Mouse (Mus musculus): Measurements from ENCODE around the gene Tbc1d16. TPM values are rescaled to one million over a fixed set of nuclear protein-coding genes. Genes with fewer than 3 reads are reported as not detected.

Gene Tbc1d16
- polyA plus RNA-seq, 1 experiment from 2014 or later: 15.0 TPM

- no peak for ATAC-seq (replicated peaks; ENCODE audit: low FRiP score)
- H3K36me3 ChIP-seq: no peaks in the 10 kb centered on the region
- H3K4me2 ChIP-seq: no peak overlapping the region
- H3K4me3 ChIP-seq (replicated peaks): no peak overlapping the region
- WGBS: 79% methylated on average over 12 of the region's 12 CpGs
- H3K27me3 ChIP-seq: no peaks in the 10 kb centered on the region
- H3K9ac ChIP-seq: no peak overlapping the region
- H3K4me1 ChIP-seq: peaks cover 36% of the 10 kb centered on the region
- no peaks in the 10 kb centered on the region for H3K9me3 ChIP-seq (replicated peaks)
- H3K27ac ChIP-seq: no peak overlapping the region
Observed at GRCm38 (mm10) chr11:119181861-119182395, 46.4 kb downstream of the Tbc1d16 start.

GRCm38 (mm10) chr11:119180824-119181582 lies 47.3 kb downstream of the Tbc1d16 start:
- WGBS: 78% methylated on average over 14 of the region's 14 CpGs
- Histone ChIP-seq H3K9ac (no peak overlapping the region), H3K4me3 (replicated peaks) (no peak overlapping the region), H3K9me3 (replicated peaks) (no peaks in the 10 kb centered on the region), H3K27me3 (no peaks in the 10 kb centered on the region), H3K4me1 (peaks cover 39% of the 10 kb centered on the region), H3K27ac (no peak overlapping the region), H3K4me2 (no peak overlapping the region), H3K36me3 (no peaks in the 10 kb centered on the region)
- no peak for ATAC-seq (replicated peaks; ENCODE audit: low FRiP score)

GRCm38 (mm10) chr11:119178317-119178716 lies 50.0 kb downstream of the Tbc1d16 start:
- Histone ChIP-seq H3K4me2 (no peak overlapping the region), H3K27me3 (no peaks in the 10 kb centered on the region), H3K9me3 (replicated peaks) (no peaks in the 10 kb centered on the region), H3K9ac (no peak overlapping the region), H3K27ac (no peak overlapping the region), H3K36me3 (no peaks in the 10 kb centered on the region), H3K4me1 (peaks cover 44% of the 10 kb centered on the region), H3K4me3 (replicated peaks) (no peak overlapping the region)
- 59% methylated on average over 8 of the region's 8 CpGs for WGBS
- ATAC-seq (replicated peaks; ENCODE audit: low FRiP score): no peak

- no peak overlapping the region for H3K9ac ChIP-seq
- 13% methylated on average over 27 of the region's 27 CpGs for WGBS
- peak; percentile 89 for ATAC-seq (replicated peaks; ENCODE audit: low FRiP score)
- peak overlapping the region; percentile 54 for H3K4me2 ChIP-seq
- H3K27me3 ChIP-seq: no peaks in the 10 kb centered on the region
- H3K4me1 ChIP-seq: peaks cover 41% of the 10 kb centered on the region
- H3K36me3 ChIP-seq: no peaks in the 10 kb centered on the region
- no peaks in the 10 kb centered on the region for H3K9me3 ChIP-seq (replicated peaks)
- H3K27ac ChIP-seq: peak overlapping the region; percentile 87
- peak overlapping the region; percentile 16 for H3K4me3 ChIP-seq (replicated peaks)
Observed at GRCm38 (mm10) chr11:119176389-119177179, 51.7 kb downstream of the Tbc1d16 start.

- H3K4me3 ChIP-seq (replicated peaks): no peak overlapping the region
- no peak overlapping the region for H3K27ac ChIP-seq
- ATAC-seq (replicated peaks; ENCODE audit: low FRiP score): no peak
- no peaks in the 10 kb centered on the region; the same call in 1 of the 2 replicates for H3K36me3 ChIP-seq
- no peak overlapping the region for H3K4me2 ChIP-seq
- H3K4me1 ChIP-seq: peaks cover 15% of the 10 kb centered on the region
- WGBS: 88% methylated on average over 7 of the region's 7 CpGs
- H3K9ac ChIP-seq: no peak overlapping the region
- no peaks in the 10 kb centered on the region for H3K9me3 ChIP-seq (replicated peaks)
- H3K27me3 ChIP-seq: no peaks in the 10 kb centered on the region
Observed at GRCm38 (mm10) chr11:119171588-119171987, 56.7 kb downstream of the Tbc1d16 start.

GRCm38 (mm10) chr11:119168851-119169250 lies 59.4 kb downstream of the Tbc1d16 start:
- WGBS: 78% methylated on average over 1 of the region's 1 CpGs
- H3K27ac ChIP-seq: no peak overlapping the region
- no peaks in the 10 kb centered on the region for H3K27me3 ChIP-seq
- peaks cover 20% of the 10 kb centered on the region; the same call in 1 of the 2 replicates for H3K4me1 ChIP-seq
- no peaks in the 10 kb centered on the region for H3K9me3 ChIP-seq (replicated peaks)
- H3K36me3 ChIP-seq: no peaks in the 10 kb centered on the region; the same call in 1 of the 2 replicates
- no peak for ATAC-seq (replicated peaks; ENCODE audit: low FRiP score)
- no peak overlapping the region for H3K9ac ChIP-seq
- H3K4me3 ChIP-seq (replicated peaks): no peak overlapping the region
- H3K4me2 ChIP-seq: no peak overlapping the region

- Histone ChIP-seq H3K4me1 (peaks cover 31% of the 10 kb centered on the region), H3K36me3 (no peaks in the 10 kb centered on the region; the same call in 1 of the 2 replicates), H3K4me3 (replicated peaks) (no peak overlapping the region), H3K9me3 (replicated peaks) (no peaks in the 10 kb centered on the region), H3K9ac (no peak overlapping the region), H3K27me3 (no peaks in the 10 kb centered on the region), H3K27ac (no peak overlapping the region), H3K4me2 (no peak overlapping the region)
- 68% methylated on average over 10 of the region's 10 CpGs for WGBS
- no peak for ATAC-seq (replicated peaks; ENCODE audit: low FRiP score)
Observed at GRCm38 (mm10) chr11:119165995-119166394, 62.3 kb downstream of the Tbc1d16 start.

GRCm38 (mm10) chr11:119164375-119164774 lies 63.9 kb downstream of the Tbc1d16 start:
- Histone ChIP-seq H3K4me1 (peaks cover 45% of the 10 kb centered on the region), H3K4me2 (no peak overlapping the region), H3K27ac (no peak overlapping the region), H3K4me3 (replicated peaks) (no peak overlapping the region), H3K9me3 (replicated peaks) (no peaks in the 10 kb centered on the region), H3K27me3 (no peaks in the 10 kb centered on the region), H3K9ac (no peak overlapping the region), H3K36me3 (no peaks in the 10 kb centered on the region)
- ATAC-seq (replicated peaks; ENCODE audit: low FRiP score): no peak
- WGBS: 92% methylated on average over 7 of the region's 7 CpGs

GRCm38 (mm10) chr11:119163734-119163992 lies 64.6 kb downstream of the Tbc1d16 start:
- Histone ChIP-seq H3K36me3 (no peaks in the 10 kb centered on the region), H3K4me1 (peaks cover 52% of the 10 kb centered on the region), H3K27me3 (no peaks in the 10 kb centered on the region), H3K9me3 (replicated peaks) (no peaks in the 10 kb centered on the region), H3K4me2 (no peak overlapping the region), H3K9ac (no peak overlapping the region), H3K27ac (peak overlapping the region; percentile 24; the same call in 1 of the 2 replicates), H3K4me3 (replicated peaks) (no peak overlapping the region)
- whole genome bisulfite sequencing: 93% methylated on average over 7 of the region's 7 CpGs
- ATAC-seq (replicated peaks; ENCODE audit: low FRiP score): no peak

GRCm38 (mm10) chr11:119162959-119163733 lies 65.2 kb downstream of the Tbc1d16 start:
- ATAC-seq (replicated peaks; ENCODE audit: low FRiP score): no peak
- H3K9me3 ChIP-seq (replicated peaks): no peaks in the 10 kb centered on the region
- no peak overlapping the region for H3K9ac ChIP-seq
- no peak overlapping the region for H3K4me3 ChIP-seq (replicated peaks)
- peak overlapping the region; percentile 24 for H3K27ac ChIP-seq
- no peaks in the 10 kb centered on the region for H3K36me3 ChIP-seq
- peaks cover 58% of the 10 kb centered on the region for H3K4me1 ChIP-seq
- H3K4me2 ChIP-seq: 0 out of 2 replicates have a peak overlapping the region, but pooled peaks have one; percentile 25
- WGBS: 60% methylated on average over 22 of the region's 22 CpGs
- no peaks in the 10 kb centered on the region; the same call in 1 of the 2 replicates for H3K27me3 ChIP-seq

- WGBS: 92% methylated on average over 2 of the region's 2 CpGs
- H3K36me3 ChIP-seq: no peaks in the 10 kb centered on the region
- no peak for ATAC-seq (replicated peaks; ENCODE audit: low FRiP score)
Observed at GRCm38 (mm10) chr11:119161665-119162064, 66.6 kb downstream of the Tbc1d16 start.

More at GRCm38 (mm10) chr11:119161665-119162064, 66.6 kb downstream of the Tbc1d16 start:
- Histone ChIP-seq H3K27me3 (peaks cover 3% of the 10 kb centered on the region; the same call in 1 of the 2 replicates), H3K27ac (no peak overlapping the region), H3K9me3 (replicated peaks) (no peaks in the 10 kb centered on the region), H3K4me2 (no peak overlapping the region), H3K4me1 (peaks cover 72% of the 10 kb centered on the region), H3K9ac (no peak overlapping the region), H3K4me3 (replicated peaks) (no peak overlapping the region)

Data from kidney, embryonic 15.5 days (tissue).